ENCODE assay signal across 9 mouse cellular contexts in genomic region chr10:18055009-18055695, GRCm38 (mm10). TPM values are rescaled to one million over a fixed set of nuclear protein-coding genes. Genes with fewer than 3 reads are reported as not detected.
DNase-seq lines count a peak whose midpoint lies in the region; ATAC-seq lines count a peak whose summit lies in the region.
"Had no signal": no experiment of that assay in that cellular context is flagged by ENCODE, and none has a peak within 500 bp of the region (broad histone marks: within the 10 kb centered on the region; RNA-seq: fewer than 3 reads in every experiment).

No protein-coding gene starts in this region.

- peak overlapping the region; percentile 97 for H3K27ac ChIP-seq in forebrain, embryonic 10.5 days
- H3K27ac ChIP-seq in heart, embryonic 15.5 days, result peak overlapping the region; percentile 92
- H3K27ac ChIP-seq in liver, embryonic 12.5 days, result peak overlapping the region; percentile 85
- H3K27ac ChIP-seq in stomach, embryonic 14.5 days (ENCODE audit: low read length), result peak overlapping the region; percentile 89
- H3K27ac ChIP-seq: macrophage had no signal

- 3% methylated on average over 56 of the region's 61 CpGs for WGBS in forebrain, embryonic 10.5 days
- WGBS in heart, embryonic 15.5 days, result 2% methylated on average over 53 of the region's 61 CpGs
- 4% methylated on average over 61 of the region's 61 CpGs for WGBS in liver, embryonic 12.5 days (ENCODE audit: insufficient replicate concordance)
- WGBS in stomach, embryonic 14.5 days, result 3% methylated on average over 57 of the region's 61 CpGs

- peak; percentile 94 for ATAC-seq in heart, embryonic 15.5 days (replicated peaks; ENCODE audit: insufficient number of reproducible peaks, insufficient read depth, low FRiP score, low read depth)
- peak; percentile 95 for ATAC-seq in liver, embryonic 12.5 days
- ATAC-seq in stomach, embryonic 14.5 days (ENCODE audit: insufficient number of reproducible peaks, insufficient read depth, low FRiP score, low read depth), result peak; percentile 98

- H3K4me2 ChIP-seq in heart, embryonic 15.5 days, result peak overlapping the region; percentile 91
- H3K4me2 ChIP-seq in liver, embryonic 12.5 days, result peak overlapping the region; percentile 97
- H3K4me2 ChIP-seq in stomach, embryonic 14.5 days (replicated peaks; ENCODE audit: low read depth, low read length), result peak overlapping the region; percentile 56

- H3K36me3 ChIP-seq in forebrain, embryonic 10.5 days (replicated peaks), result peaks cover 6% of the 10 kb centered on the region; the same call in 1 of the 2 replicates
- no peaks in the 10 kb centered on the region for H3K36me3 ChIP-seq in heart, embryonic 15.5 days
- no peaks in the 10 kb centered on the region for H3K36me3 ChIP-seq in liver, embryonic 12.5 days
- no peaks in the 10 kb centered on the region for H3K36me3 ChIP-seq in stomach, embryonic 14.5 days (ENCODE audit: control insufficient read depth, insufficient read depth, low read length)

- 0 out of 2 replicates have a peak, but pooled peaks cover 6% of the 10 kb centered on the region for H3K27me3 ChIP-seq in forebrain, embryonic 10.5 days (ENCODE audit: poor library complexity, severe bottlenecking)
- no peaks in the 10 kb centered on the region for H3K27me3 ChIP-seq in heart, embryonic 15.5 days
- no peaks in the 10 kb centered on the region for H3K27me3 ChIP-seq in liver, embryonic 12.5 days (replicated peaks)
- H3K27me3 ChIP-seq in stomach, embryonic 14.5 days (ENCODE audit: control insufficient read depth, insufficient read depth, low read length), result no peaks in the 10 kb centered on the region

- peak overlapping the region; percentile 89 for H3K9ac ChIP-seq in heart, embryonic 15.5 days
- H3K9ac ChIP-seq in liver, embryonic 12.5 days, result peak overlapping the region; percentile 90
- peak overlapping the region; percentile 92 for H3K9ac ChIP-seq in stomach, embryonic 14.5 days (replicated peaks; ENCODE audit: low read depth, low read length)

- H3K4me1 ChIP-seq in forebrain, embryonic 10.5 days, result peaks cover 24% of the 10 kb centered on the region
- peaks cover 38% of the 10 kb centered on the region for H3K4me1 ChIP-seq in heart, embryonic 15.5 days (replicated peaks)
- peaks cover 35% of the 10 kb centered on the region for H3K4me1 ChIP-seq in liver, embryonic 12.5 days
- peaks cover 15% of the 10 kb centered on the region; the same call in 1 of the 2 replicates for H3K4me1 ChIP-seq in stomach, embryonic 14.5 days (ENCODE audit: control insufficient read depth, insufficient read depth, low read length)

- peak overlapping the region; percentile 98 for H3K4me3 ChIP-seq in forebrain, embryonic 10.5 days
- H3K4me3 ChIP-seq in heart, embryonic 15.5 days, result peak overlapping the region; percentile 85
- H3K4me3 ChIP-seq in liver, embryonic 12.5 days, result peak overlapping the region; percentile 88
- H3K4me3 ChIP-seq in stomach, embryonic 14.5 days (ENCODE audit: low read depth, low read length), result peak overlapping the region; percentile 98

- DNase-seq in CD8-positive naive resting alpha-beta T cell, adult 2 months (ENCODE audit: low read depth in 2 of 2, low spot score in 2 of 2), result peak; percentile 75 to 79
- peak; percentile 59 for DNase-seq in c-Kit-negative CD71-positive TER-119-positive erythroid progenitor cells, embryonic 14.5 days (ENCODE audit: low read depth, low spot score)
- DNase-seq in forebrain, embryonic 10.5 days (ENCODE audit: extremely low spot score, low spot score), result peak; percentile 86
- DNase-seq in kidney, postnatal 14 days, result peak; percentile 90
- DNase-seq in natural killer cell, adult 2 months (ENCODE audit: low spot score in 2 of 2), result peak; percentile 72 to 83

- H3K9me3 ChIP-seq in forebrain, embryonic 10.5 days, result no peaks in the 10 kb centered on the region
- H3K9me3 ChIP-seq in heart, embryonic 15.5 days (replicated peaks), result no peaks in the 10 kb centered on the region
- H3K9me3 ChIP-seq in liver, embryonic 12.5 days (replicated peaks), result no peaks in the 10 kb centered on the region
- no peaks in the 10 kb centered on the region for H3K9me3 ChIP-seq in stomach, embryonic 14.5 days (ENCODE audit: control insufficient read depth, low read depth, low read length)

RNA-seq across cellular contexts. Expression of gene Reps1, which starts 0.5 kb away (rescaled TPM):
- 13.1 and 13.5 TPM in 2 replicates for polyA plus RNA-seq in forebrain, embryonic 10.5 days (2016; fragmentation: Nextera tagmentation; extraction: Ambion mirVana)
- 15.9 and 21.5 TPM in 2 replicates for polyA plus RNA-seq in heart, embryonic 15.5 days (2015; fragmentation: Nextera tagmentation; extraction: Ambion mirVana)
- 14.5 and 15.5 TPM in 2 replicates for polyA plus RNA-seq in liver, embryonic 12.5 days (2016; fragmentation: Nextera tagmentation; extraction: Ambion mirVana)
- 20.7 and 26.7 TPM in 2 replicates for polyA plus RNA-seq in stomach, embryonic 14.5 days (2014; fragmentation: Nextera tagmentation; extraction: Ambion mirVana)

RNA-seq across cellular contexts. Expression of gene Abracl, which starts 32.1 kb away (rescaled TPM):
- polyA plus RNA-seq in forebrain, embryonic 10.5 days (2016; fragmentation: Nextera tagmentation; extraction: Ambion mirVana), result 145 and 147 TPM in 2 replicates
- 132 and 199 TPM in 2 replicates for polyA plus RNA-seq in heart, embryonic 15.5 days (2015; fragmentation: Nextera tagmentation; extraction: Ambion mirVana)
- polyA plus RNA-seq in liver, embryonic 12.5 days (2016; fragmentation: Nextera tagmentation; extraction: Ambion mirVana), result 77.1 and 78.9 TPM in 2 replicates
- 178 and 186 TPM in 2 replicates for polyA plus RNA-seq in stomach, embryonic 14.5 days (2014; fragmentation: Nextera tagmentation; extraction: Ambion mirVana)

Comparison
In these comparisons a context has a peak if more than half of its experiments do, and no peak if none do; other contexts are left out.
1. Peak in every context shown above with its lines: DNase-seq, ATAC-seq, H3K4me3 ChIP-seq and H3K27ac ChIP-seq.